Mouse (Mus musculus) limb, embryonic 11.5 days (tissue): ENCODE measurements around the gene Lgals7. TPM values are rescaled to one million over a fixed set of nuclear protein-coding genes. Genes with fewer than 3 reads are reported as not detected.

Experiments
- ATAC-seq: fragments of 200-750 bp; cut with Nextera tagmentation; 2 replicates; pipeline ENCODE4 v1.8.0; 2017; ENCODE audit warnings: low read depth; ENCODE audit not compliant: insufficient number of reproducible peaks, low FRiP score, low TSS enrichment
- DNase-seq: peaks from one replicate; pipeline ENCODE4 v3.0.0-alpha.2; 2015; ENCODE audit warnings: low spot score
- H3K27ac ChIP-seq: fragments of 300-500 bp; sonication (generic); replicated peaks from 2 replicates; pipeline ENCODE4 v1.5.1; 2014; ENCODE audit warnings: low read depth, mild to moderate bottlenecking, low read length
- H3K27me3 ChIP-seq: fragments of 300-500 bp; sonication (generic); 2 replicates; pipeline ENCODE4 v1.6.1; 2014; ENCODE audit warnings: mild to moderate bottlenecking, low read length, mixed read lengths; ENCODE audit not compliant: control insufficient read depth, insufficient read depth
- H3K36me3 ChIP-seq: fragments of 300-500 bp; sonication (generic); 2 replicates; pipeline ENCODE4 v1.6.1; 2014; ENCODE audit warnings: mild to moderate bottlenecking, low read length, moderate library complexity, mixed read lengths; ENCODE audit not compliant: control insufficient read depth, insufficient read depth
- H3K4me1 ChIP-seq: fragments of 300-500 bp; sonication (generic); 2 replicates; pipeline ENCODE4 v1.6.1; 2014; ENCODE audit warnings: low read length, mixed read lengths; ENCODE audit not compliant: control insufficient read depth, insufficient read depth
- H3K4me2 ChIP-seq: fragments of 300-500 bp; sonication (generic); 2 replicates; pipeline ENCODE4 v1.6.1; 2014; ENCODE audit warnings: low read depth, mild to moderate bottlenecking, moderate library complexity; ENCODE audit not compliant: severe bottlenecking
- H3K4me3 ChIP-seq: fragments of 300-500 bp; sonication (generic); 2 replicates; pipeline ENCODE4 v1.5.1; 2014; ENCODE audit warnings: low read depth, low read length
- H3K9ac ChIP-seq: fragments of 300-500 bp; sonication (generic); 2 replicates; pipeline ENCODE4 v1.6.1; 2014; ENCODE audit warnings: mild to moderate bottlenecking, low read length
- H3K9me3 ChIP-seq: fragments of 300-500 bp; sonication (generic); 2 replicates; pipeline ENCODE4 v1.6.1; 2016; ENCODE audit warnings: low read length; ENCODE audit not compliant: control insufficient read depth
- WGBS: fragments of 180-500 bp; shearing (Covaris S2); extraction: QIAGEN DNeasy Blood & Tissue Kit; methylation state at CpG from one replicate; pipeline ENCODE4 v1.1.7; 2014; 5-methylcytosine and 5-hydroxymethylcytosine counted together
- polyA plus RNA-seq: library from polyadenylated mRNA; unstranded; fragments of >200 nt; fragmentation: Nextera tagmentation; extraction: Ambion mirVana; gene quantifications from 2 replicates; pipeline ENCODE4 v1.2.1, GENCODE M21; 2014

Gene Lgals7
- polyA plus RNA-seq, 1 experiment from 2014 or later = 2.6 TPM

- Histone ChIP-seq H3K36me3 (peaks cover 57% of the 10 kb centered on the region), H3K27ac (no peak overlapping the region), H3K4me2 (no peak overlapping the region), H3K9ac (no peak overlapping the region), H3K27me3 (no peaks in the 10 kb centered on the region), H3K4me3 (no peak overlapping the region), H3K9me3 (no peaks in the 10 kb centered on the region), H3K4me1 (no peaks in the 10 kb centered on the region)
- DNase-seq = no peak
- no peak for ATAC-seq
- 88% methylated on average over 3 of the region's 3 CpGs for WGBS
These were observed 39.2 kb downstream of the Lgals7 start for GRCm38 (mm10) chr7:28902809-28903208.

- H3K36me3 ChIP-seq = peaks cover 48% of the 10 kb centered on the region
- H3K4me2 ChIP-seq = no peak overlapping the region
These were observed 40.1 kb downstream of the Lgals7 start for GRCm38 (mm10) chr7:28903778-28904177.

GRCm38 (mm10) chr7:28907195-28907594 is 43.5 kb downstream of the Lgals7 start:
- ATAC-seq (no peak), DNase-seq (no peak)
- H3K9ac ChIP-seq = no peak overlapping the region
- no peaks in the 10 kb centered on the region for H3K27me3 ChIP-seq
- peaks cover 46% of the 10 kb centered on the region for H3K36me3 ChIP-seq
- H3K4me2 ChIP-seq = no peak overlapping the region
- no peaks in the 10 kb centered on the region for H3K9me3 ChIP-seq
- H3K4me1 ChIP-seq = no peaks in the 10 kb centered on the region
- H3K4me3 ChIP-seq = no peak overlapping the region
- 91% methylated on average over 5 of the region's 5 CpGs for WGBS
- H3K27ac ChIP-seq = no peak overlapping the region

More at GRCm38 (mm10) chr7:28903778-28904177, 40.1 kb downstream of the Lgals7 start:
- Histone ChIP-seq H3K9me3 (no peaks in the 10 kb centered on the region), H3K27ac (no peak overlapping the region), H3K4me3 (no peak overlapping the region), H3K9ac (no peak overlapping the region), H3K4me1 (no peaks in the 10 kb centered on the region), H3K27me3 (no peaks in the 10 kb centered on the region)
- ATAC-seq (no peak), DNase-seq (no peak)
- 92% methylated on average over 10 of the region's 10 CpGs for WGBS

- H3K36me3 ChIP-seq = peaks cover 35% of the 10 kb centered on the region; the same call in 1 of the 2 replicates
- WGBS = 85% methylated on average over 4 of the region's 4 CpGs
- no peaks in the 10 kb centered on the region for H3K4me1 ChIP-seq
- DNase-seq (no peak), ATAC-seq (no peak)
- H3K27me3 ChIP-seq = no peaks in the 10 kb centered on the region
- H3K27ac ChIP-seq = no peak overlapping the region
- no peak overlapping the region for H3K4me3 ChIP-seq
- no peak overlapping the region for H3K9ac ChIP-seq
- no peak overlapping the region for H3K4me2 ChIP-seq
- no peaks in the 10 kb centered on the region for H3K9me3 ChIP-seq
These were observed 48.0 kb downstream of the Lgals7 start for GRCm38 (mm10) chr7:28911632-28912031.

- H3K36me3 ChIP-seq = peaks cover 31% of the 10 kb centered on the region
- H3K9ac ChIP-seq = no peak overlapping the region
- no peak for ATAC-seq
- no peaks in the 10 kb centered on the region; the same call in 1 of the 2 replicates for H3K4me1 ChIP-seq
- 87% methylated on average over 11 of the region's 11 CpGs for WGBS
- H3K9me3 ChIP-seq = no peaks in the 10 kb centered on the region
- DNase-seq = no peak
- H3K4me3 ChIP-seq = no peak overlapping the region
- H3K27ac ChIP-seq = no peak overlapping the region
- no peak overlapping the region for H3K4me2 ChIP-seq
- H3K27me3 ChIP-seq = no peaks in the 10 kb centered on the region
These were observed 49.5 kb downstream of the Lgals7 start for GRCm38 (mm10) chr7:28913171-28913570.

Other genes starting within 250 kb of the Lgals7 start
- not detected in 2 replicates for gene Acp7, start 232.5 kb upstream of the Lgals7 start, polyA plus RNA-seq
- 5.9 and 6.2 TPM in 2 replicates for gene Fbxo27, start 171.0 kb upstream of the Lgals7 start, polyA plus RNA-seq
- gene Fbxo17, start 147.0 kb upstream of the Lgals7 start, polyA plus RNA-seq = 15.9 and 16.4 TPM in 2 replicates
- gene Mrps12, start 122.0 kb upstream of the Lgals7 start, polyA plus RNA-seq = 146 and 156 TPM in 2 replicates
- gene Sars2, start 121.9 kb upstream of the Lgals7 start, polyA plus RNA-seq = 34.9 and 35.8 TPM in 2 replicates
- gene Ccer2, start 107.7 kb upstream of the Lgals7 start, polyA plus RNA-seq = not detected in 2 replicates
- 68.8 and 69.8 TPM in 2 replicates for gene Sirt2, start 97.1 kb upstream of the Lgals7 start, polyA plus RNA-seq
- gene Nfkbib, start 96.3 kb upstream of the Lgals7 start, polyA plus RNA-seq = 40.3 and 44.4 TPM in 2 replicates
- 2.0 and 3.2 TPM in 2 replicates for gene Rinl, start 74.9 kb upstream of the Lgals7 start, polyA plus RNA-seq
- 362 and 390 TPM in 2 replicates for gene Hnrnpl, start 55.3 kb upstream of the Lgals7 start, polyA plus RNA-seq
- gene Ech1, start 38.6 kb upstream of the Lgals7 start, polyA plus RNA-seq = 93.2 and 94.7 TPM in 2 replicates
- gene Lgals4, start 30.0 kb upstream of the Lgals7 start, polyA plus RNA-seq = 1.9 and 2.2 TPM in 2 replicates
- gene Capn12, start 17.6 kb downstream of the Lgals7 start, polyA plus RNA-seq = 0.59 and 0.62 TPM in 2 replicates
- 208 and 213 TPM in 2 replicates for gene Actn4, start 98.5 kb downstream of the Lgals7 start, polyA plus RNA-seq
- gene Eif3k, start 118.0 kb downstream of the Lgals7 start, polyA plus RNA-seq = 463 and 476 TPM in 2 replicates
- gene Map4k1, start 118.2 kb downstream of the Lgals7 start, polyA plus RNA-seq = 10.5 and 12.1 TPM in 2 replicates